Mouse (Mus musculus) stomach, embryonic 16.5 days (tissue): Measurements from ENCODE around the gene Vps72. TPM values are rescaled to one million over a fixed set of nuclear protein-coding genes. Genes with fewer than 3 reads are reported as not detected.

Experiments
- ATAC-seq: fragments of 200-750 bp; cut with Nextera tagmentation; 2 replicates; pipeline ENCODE4 v1.8.0; 2017; ENCODE audit warnings: moderate number of reproducible peaks, moderate TSS enrichment; ENCODE audit not compliant: insufficient read depth, low FRiP score
- H3K27ac ChIP-seq: fragments of 300-500 bp; sonication (generic); 2 replicates; pipeline ENCODE4 v1.5.1; 2014; ENCODE audit warnings: low read length
- H3K27me3 ChIP-seq: fragments of 300-500 bp; sonication (generic); 2 replicates; pipeline ENCODE4 v1.6.1; 2014; ENCODE audit warnings: low read length, control low read depth, mixed read lengths; ENCODE audit not compliant: control insufficient read depth, insufficient read depth
- H3K36me3 ChIP-seq: fragments of 300-500 bp; sonication (generic); 2 replicates; pipeline ENCODE4 v1.6.1; 2014; ENCODE audit warnings: low read length; ENCODE audit not compliant: control insufficient read depth, insufficient read depth
- H3K4me1 ChIP-seq: fragments of 300-500 bp; sonication (generic); 2 replicates; pipeline ENCODE4 v1.6.1; 2014; ENCODE audit warnings: low read length, control low read depth, mixed read lengths; ENCODE audit not compliant: control insufficient read depth, insufficient read depth
- H3K4me2 ChIP-seq: fragments of 300-500 bp; sonication (generic); 2 replicates; pipeline ENCODE4 v1.6.1; 2014; ENCODE audit warnings: low read depth, low read length, mixed read lengths
- H3K4me3 ChIP-seq: fragments of 300-500 bp; sonication (generic); replicated peaks from 2 replicates; pipeline ENCODE4 v1.5.1; 2014; ENCODE audit warnings: mild to moderate bottlenecking, low read length
- H3K9ac ChIP-seq: fragments of 300-500 bp; sonication (generic); 2 replicates; pipeline ENCODE4 v1.6.1; 2014; ENCODE audit warnings: low read length
- H3K9me3 ChIP-seq: fragments of 300-500 bp; sonication (generic); replicated peaks from 2 replicates; pipeline ENCODE4 v1.6.1; 2016; ENCODE audit warnings: low read length, control low read depth; ENCODE audit not compliant: control insufficient read depth
- WGBS: fragments of 180-500 bp; shearing (Covaris S2); extraction: QIAGEN DNeasy Blood & Tissue Kit; methylation state at CpG from one replicate; pipeline ENCODE4 v1.1.7; 2014; 5-methylcytosine and 5-hydroxymethylcytosine counted together
- microRNA-seq: library from miRNA; unstranded; fragments of <30 nt; microRNA quantifications from one replicate; pipeline ENCODE4, GENCODE M21; 2016
- polyA plus RNA-seq: library from polyadenylated mRNA; unstranded; fragments of >200 nt; fragmentation: Nextera tagmentation; extraction: Ambion mirVana; gene quantifications from 2 replicates; pipeline ENCODE4 v1.2.1, GENCODE M21; 2015

Vps72 gene
- polyA plus RNA-seq, 1 experiment from 2014 or later: 102 TPM

DNA sequence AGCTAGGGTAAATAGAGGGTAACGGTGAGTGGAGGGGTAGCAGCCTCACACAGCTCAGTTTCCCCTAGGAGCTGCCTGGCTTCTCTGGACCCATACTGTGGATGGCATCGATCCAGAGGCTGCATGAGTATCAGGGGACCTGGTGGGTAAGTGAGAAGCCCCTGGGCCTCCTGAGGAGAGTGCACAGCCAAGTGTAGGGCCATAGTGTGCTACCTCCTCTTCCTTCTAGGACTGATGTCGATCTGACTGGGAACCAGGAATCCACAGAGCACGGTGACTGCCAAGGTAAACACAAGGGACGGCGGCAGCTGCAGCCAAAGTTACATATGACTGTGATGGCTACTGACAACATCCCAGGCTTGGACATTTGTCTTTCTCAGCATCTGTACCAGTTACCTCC lies 60.3 kb downstream of the Vps72 start:
- Histone ChIP-seq H3K4me1 (peaks cover 13% of the 10 kb centered on the region; the same call in 1 of the 2 replicates), H3K36me3 (peaks cover 10% of the 10 kb centered on the region; the same call in 1 of the 2 replicates), H3K27me3 (peaks cover 18% of the 10 kb centered on the region), H3K9me3 (no peaks in the 10 kb centered on the region), H3K4me2 (no peak overlapping the region), H3K4me3 (no peak overlapping the region), H3K27ac (no peak overlapping the region), H3K9ac (no peak overlapping the region)
- no peak for ATAC-seq
- 69% methylated on average over 6 of the region's 6 CpGs for WGBS

Small RNAs within 50 kb of the gene (microRNA-seq; reads per million reads assigned to microRNA genes)
- not detected for gene Mir8099-1

Other genes starting within 250 kb of the Vps72 start
- gene Psmb4, start 224.1 kb upstream of the Vps72 start, polyA plus RNA-seq: 277 and 282 TPM in 2 replicates
- gene Selenbp1, start 178.0 kb upstream of the Vps72 start, polyA plus RNA-seq: 132 and 144 TPM in 2 replicates
- 6.9 and 7.0 TPM in 2 replicates for gene Rfx5, start 156.9 kb upstream of the Vps72 start, polyA plus RNA-seq
- gene Pi4kb, start 136.3 kb upstream of the Vps72 start, polyA plus RNA-seq: 17.5 and 24.0 TPM in 2 replicates
- gene Zfp687, start 95.6 kb upstream of the Vps72 start, polyA plus RNA-seq: 20.4 and 22.6 TPM in 2 replicates
- 218 TPM in 2 replicates for gene Psmd4, start 68.4 kb upstream of the Vps72 start, polyA plus RNA-seq
- 18.6 and 19.0 TPM in 2 replicates for gene Pip5k1a, start 4.1 kb upstream of the Vps72 start, polyA plus RNA-seq
- gene Tmod4, start 13.5 kb downstream of the Vps72 start, polyA plus RNA-seq: 2.2 and 7.3 TPM in 2 replicates
- 55.8 and 58.2 TPM in 2 replicates for gene Scnm1, start 23.0 kb downstream of the Vps72 start, polyA plus RNA-seq
- gene Lysmd1, start 23.1 kb downstream of the Vps72 start, polyA plus RNA-seq: 13.7 and 14.5 TPM in 2 replicates
- gene Tnfaip8l2, start 31.3 kb downstream of the Vps72 start, polyA plus RNA-seq: 5.4 and 6.5 TPM in 2 replicates
- gene Sema6c, start 49.4 kb downstream of the Vps72 start, polyA plus RNA-seq: 1.5 and 2.6 TPM in 2 replicates
- gene Gabpb2, start 106.9 kb downstream of the Vps72 start, polyA plus RNA-seq: 10.9 and 11.5 TPM in 2 replicates
- gene Cdc42se1, start 117.7 kb downstream of the Vps72 start, polyA plus RNA-seq: 105 and 118 TPM in 2 replicates
- 16.2 and 16.6 TPM in 2 replicates for gene Mllt11, start 121.1 kb downstream of the Vps72 start, polyA plus RNA-seq
- gene Gm128, start 130.6 kb downstream of the Vps72 start, polyA plus RNA-seq: 0.25 and 0.52 TPM in 2 replicates
- gene Bnipl, start 140.2 kb downstream of the Vps72 start, polyA plus RNA-seq: 9.2 and 11.6 TPM in 2 replicates
- 54.6 and 62.0 TPM in 2 replicates for gene Mindy1, start 170.3 kb downstream of the Vps72 start, polyA plus RNA-seq
- 18.9 and 21.2 TPM in 2 replicates for gene Prune1, start 171.1 kb downstream of the Vps72 start, polyA plus RNA-seq
- gene Anxa9, start 196.2 kb downstream of the Vps72 start, polyA plus RNA-seq: 6.8 and 13.2 TPM in 2 replicates
- 148 and 155 TPM in 2 replicates for gene Cers2, start 203.8 kb downstream of the Vps72 start, polyA plus RNA-seq
- gene Setdb1, start 246.2 kb downstream of the Vps72 start, polyA plus RNA-seq: 35.2 and 36.9 TPM in 2 replicates